Mouse (Mus musculus): ENCODE data around the gene Gopc. TPM values are rescaled to one million over a fixed set of nuclear protein-coding genes. Genes with fewer than 3 reads are reported as not detected.
"Not testable (repeated sequence)": the region's sequence is repeated elsewhere in the genome, so short reads cannot be mapped to it uniquely, and the experiment has no call there.

The Gopc gene
- polyA plus RNA-seq, 1 experiment: 2.6 TPM

- no peaks in the 10 kb centered on the region for H3K4me1 ChIP-seq (ENCODE audit: control insufficient read depth, insufficient read depth, insufficient read length, low read length)
- WGBS: 93% methylated on average over 9 of the region's 9 CpGs
- H3K4me3 ChIP-seq (ENCODE audit: low read depth, low read length): no peak overlapping the region
- TF ChIP-seq POLR2A (IDR thresholded peaks at IDR 0.05; ENCODE audit: low read depth, low read length): no peak
- TF ChIP-seq CTCF (IDR thresholded peaks at IDR 0.05; ENCODE audit: extremely low read depth, insufficient read length, insufficient replicate concordance, low read depth, low read length): no peak
- no peaks in the 10 kb centered on the region for H3K27me3 ChIP-seq (ENCODE audit: control insufficient read depth, insufficient read depth, low read length)
- H3K27ac ChIP-seq (ENCODE audit: insufficient read depth, low read depth, low read length): no peak overlapping the region
- peaks cover 29% of the 10 kb centered on the region for H3K36me3 ChIP-seq (ENCODE audit: control insufficient read depth, insufficient read depth, low read length)
These were observed 28.7 kb downstream of the Gopc start for GRCm38 (mm10) chr10:52353184-52353583.

DNA sequence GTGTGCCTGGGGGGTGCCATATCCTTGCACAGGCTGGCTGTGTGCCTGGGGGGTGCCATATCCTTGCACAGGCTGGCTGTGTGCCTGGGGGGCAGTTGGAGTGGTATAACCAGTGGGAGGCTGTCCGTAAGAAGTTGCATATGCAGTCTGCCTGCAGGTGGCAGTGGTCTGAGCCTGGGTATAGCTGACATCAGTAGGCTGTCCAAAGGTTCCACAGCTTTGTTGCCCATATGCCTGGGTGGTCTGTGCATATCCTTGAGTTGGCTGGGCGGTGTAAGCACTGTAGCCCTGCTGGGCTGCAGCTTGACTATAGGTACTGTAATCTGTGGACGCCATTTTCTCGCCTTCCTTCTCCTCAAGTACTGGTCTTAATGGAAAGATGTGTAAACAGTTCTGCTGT is 38.6 kb downstream of the Gopc start:
- 97% methylated on average over 4 of the region's 4 CpGs for WGBS
- peaks cover 33% of the 10 kb centered on the region for H3K36me3 ChIP-seq (ENCODE audit: control insufficient read depth, insufficient read depth, low read length)
- H3K27me3 ChIP-seq (ENCODE audit: control insufficient read depth, insufficient read depth, low read length); H3K4me3 ChIP-seq (ENCODE audit: low read depth, low read length); H3K4me1 ChIP-seq (ENCODE audit: control insufficient read depth, insufficient read depth, insufficient read length, low read length); H3K27ac ChIP-seq (ENCODE audit: insufficient read depth, low read depth, low read length): not testable (repeated sequence)

DNA sequence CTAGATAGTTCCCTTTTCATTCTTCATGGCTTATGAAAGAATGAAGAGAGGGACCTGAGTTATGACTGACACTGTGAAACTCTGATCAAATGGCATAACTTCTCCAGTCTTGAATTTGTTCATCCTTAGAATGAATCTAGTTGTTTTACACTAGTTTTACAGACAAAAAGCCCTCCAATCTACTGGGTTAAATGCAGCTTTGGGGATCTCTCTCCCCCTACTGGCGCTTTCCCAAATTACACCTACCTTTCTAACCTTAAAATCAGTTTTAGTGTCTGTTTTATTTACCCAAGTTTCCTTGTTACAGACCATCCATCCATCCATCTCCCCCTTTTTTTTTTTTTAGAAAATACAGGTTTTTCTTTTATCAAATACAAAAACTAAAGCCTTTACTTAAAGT is 50.9 kb downstream of the Gopc start:
- no peaks in the 10 kb centered on the region for H3K27me3 ChIP-seq (ENCODE audit: control insufficient read depth, insufficient read depth, low read length)
- H3K27ac ChIP-seq (ENCODE audit: insufficient read depth, low read depth, low read length): no peak overlapping the region
- 3% methylated on average over 1 of the region's 1 CpGs for WGBS
- peaks cover 3% of the 10 kb centered on the region; the same call in 1 of the 2 replicates for H3K36me3 ChIP-seq (ENCODE audit: control insufficient read depth, insufficient read depth, low read length)
- TF ChIP-seq CTCF (IDR thresholded peaks at IDR 0.05; ENCODE audit: extremely low read depth, insufficient read length, insufficient replicate concordance, low read depth, low read length): no peak
- no peak for TF ChIP-seq POLR2A (IDR thresholded peaks at IDR 0.05; ENCODE audit: low read depth, low read length)
- H3K4me1 ChIP-seq (ENCODE audit: control insufficient read depth, insufficient read depth, insufficient read length, low read length): peaks cover 3% of the 10 kb centered on the region; the same call in 1 of the 2 replicates
- H3K4me3 ChIP-seq (ENCODE audit: low read depth, low read length): no peak overlapping the region

DNA sequence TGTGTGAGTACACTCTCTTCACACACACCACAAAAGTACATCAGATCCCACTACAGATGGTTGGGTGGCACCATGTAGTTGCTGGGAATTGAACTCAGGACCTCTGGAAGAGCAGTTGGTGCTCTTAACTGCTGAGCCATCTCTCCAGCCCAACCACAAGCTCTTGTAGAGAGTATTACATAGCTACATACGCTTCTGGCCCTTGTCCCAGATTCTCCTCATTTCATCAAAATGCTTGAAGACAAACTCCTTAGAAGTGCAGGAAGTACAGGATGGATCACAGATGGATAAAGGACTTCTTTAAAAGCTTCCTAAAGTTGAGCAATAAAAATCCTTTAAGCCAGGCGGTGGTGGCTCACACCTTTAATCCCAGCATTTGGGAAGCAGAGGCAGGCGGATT is 60.0 kb downstream of the Gopc start:
- TF ChIP-seq POLR2A (IDR thresholded peaks at IDR 0.05; ENCODE audit: low read depth, low read length): no peak
- TF ChIP-seq CTCF (IDR thresholded peaks at IDR 0.05; ENCODE audit: extremely low read depth, insufficient read length, insufficient replicate concordance, low read depth, low read length): no peak
- Histone ChIP-seq H3K27me3 (ENCODE audit: control insufficient read depth, insufficient read depth, low read length) (no peaks in the 10 kb centered on the region), H3K4me1 (ENCODE audit: control insufficient read depth, insufficient read depth, insufficient read length, low read length) (no peaks in the 10 kb centered on the region), H3K36me3 (ENCODE audit: control insufficient read depth, insufficient read depth, low read length) (peaks cover 37% of the 10 kb centered on the region), H3K4me3 (ENCODE audit: low read depth, low read length) (no peak overlapping the region), H3K27ac (ENCODE audit: insufficient read depth, low read depth, low read length) (no peak overlapping the region)
- 87% methylated on average over 3 of the region's 3 CpGs for WGBS

DNA sequence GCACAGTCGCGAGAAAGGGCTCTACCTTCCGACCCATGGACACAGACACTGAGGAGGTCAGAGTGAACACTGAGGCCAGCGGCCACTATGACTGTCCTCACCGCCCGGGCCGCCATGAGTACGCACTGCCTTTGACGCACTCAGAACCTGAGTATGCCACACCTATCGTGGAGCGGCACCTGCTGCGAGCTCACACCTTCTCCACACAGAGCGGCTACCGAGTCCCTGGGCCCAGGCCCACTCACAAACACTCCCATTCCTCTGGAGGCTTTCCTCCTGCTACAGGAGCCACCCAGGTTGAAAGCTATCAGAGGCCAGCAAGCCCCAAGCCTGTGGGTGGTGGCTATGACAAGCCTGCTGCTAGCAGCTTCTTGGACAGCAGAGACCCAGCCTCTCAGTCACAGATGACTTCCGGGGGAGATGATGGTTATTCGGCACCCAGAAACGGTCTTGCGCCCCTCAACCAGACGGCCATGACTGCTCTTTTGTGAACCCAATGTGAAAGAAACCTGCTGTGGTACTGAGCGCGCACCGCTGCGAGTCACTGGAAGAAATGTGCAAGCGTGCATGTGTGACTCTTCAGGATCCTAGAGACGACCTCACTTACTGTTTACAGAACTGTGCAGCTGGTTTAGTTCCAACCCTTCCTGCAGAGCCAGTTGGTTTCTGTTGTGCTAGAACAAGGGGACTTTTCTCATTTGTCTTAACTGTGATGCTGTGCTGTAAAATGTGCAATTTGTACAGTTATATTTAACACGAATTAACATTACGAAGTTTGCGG is 62.2 kb downstream of the Gopc start:
- no peak overlapping the region for H3K27ac ChIP-seq (ENCODE audit: insufficient read depth, low read depth, low read length)
- WGBS: 90% methylated on average over 28 of the region's 28 CpGs

DNA sequence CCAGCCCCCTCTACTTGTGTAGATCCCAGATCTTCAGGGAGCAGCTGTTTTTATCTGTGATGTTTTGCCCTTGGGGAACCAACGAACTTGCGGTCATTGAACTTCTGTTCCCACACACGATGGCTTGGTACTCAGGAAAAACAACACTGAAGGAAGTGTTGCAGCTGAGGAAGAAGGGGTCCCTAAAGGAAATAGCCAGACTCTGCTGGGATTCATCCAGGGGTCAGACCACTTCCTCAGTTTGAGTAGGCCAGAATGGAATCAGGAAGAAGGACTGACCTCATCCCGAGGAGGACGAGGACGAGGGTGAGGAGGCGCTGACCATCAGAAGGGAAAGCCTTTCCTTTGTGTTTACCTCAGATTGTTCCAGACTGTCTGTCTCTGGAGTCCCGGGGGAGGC is 72.7 kb downstream of the Gopc start:
- TF ChIP-seq POLR2A (IDR thresholded peaks at IDR 0.05; ENCODE audit: low read depth, low read length): no peak
- TF ChIP-seq CTCF (IDR thresholded peaks at IDR 0.05; ENCODE audit: extremely low read depth, insufficient read length, insufficient replicate concordance, low read depth, low read length): no peak
- Histone ChIP-seq H3K27ac (ENCODE audit: insufficient read depth, low read depth, low read length) (no peak overlapping the region), H3K4me1 (ENCODE audit: control insufficient read depth, insufficient read depth, insufficient read length, low read length) (no peaks in the 10 kb centered on the region), H3K4me3 (ENCODE audit: low read depth, low read length) (no peak overlapping the region), H3K27me3 (ENCODE audit: control insufficient read depth, insufficient read depth, low read length) (no peaks in the 10 kb centered on the region), H3K36me3 (ENCODE audit: control insufficient read depth, insufficient read depth, low read length) (peaks cover 35% of the 10 kb centered on the region)
- WGBS: 79% methylated on average over 8 of the region's 8 CpGs

More for the DNA sequence above, 62.2 kb downstream of the Gopc start:
- Histone ChIP-seq H3K27me3 (ENCODE audit: control insufficient read depth, insufficient read depth, low read length) (no peaks in the 10 kb centered on the region), H3K4me1 (ENCODE audit: control insufficient read depth, insufficient read depth, insufficient read length, low read length) (no peaks in the 10 kb centered on the region), H3K4me3 (ENCODE audit: low read depth, low read length) (no peak overlapping the region), H3K36me3 (ENCODE audit: control insufficient read depth, insufficient read depth, low read length) (peaks cover 54% of the 10 kb centered on the region)
- TF ChIP-seq POLR2A (IDR thresholded peaks at IDR 0.05; ENCODE audit: low read depth, low read length) (no peak), CTCF (IDR thresholded peaks at IDR 0.05; ENCODE audit: extremely low read depth, insufficient read length, insufficient replicate concordance, low read depth, low read length) (no peak)

GRCm38 (mm10) chr10:52304574-52304973 is 77.3 kb downstream of the Gopc start:
- Histone ChIP-seq H3K36me3 (ENCODE audit: control insufficient read depth, insufficient read depth, low read length) (peaks cover 18% of the 10 kb centered on the region), H3K27me3 (ENCODE audit: control insufficient read depth, insufficient read depth, low read length) (no peaks in the 10 kb centered on the region), H3K4me3 (ENCODE audit: low read depth, low read length) (no peak overlapping the region), H3K4me1 (ENCODE audit: control insufficient read depth, insufficient read depth, insufficient read length, low read length) (no peaks in the 10 kb centered on the region), H3K27ac (ENCODE audit: insufficient read depth, low read depth, low read length) (no peak overlapping the region)
- WGBS: 80% methylated on average over 7 of the region's 7 CpGs
- TF ChIP-seq POLR2A (IDR thresholded peaks at IDR 0.05; ENCODE audit: low read depth, low read length) (no peak), CTCF (IDR thresholded peaks at IDR 0.05; ENCODE audit: extremely low read depth, insufficient read length, insufficient replicate concordance, low read depth, low read length) (no peak)
